Mouse (Mus musculus) gonadal fat pad, adult 2 months (tissue): Measurements from ENCODE around the gene Ccdc174. TPM values are rescaled to one million over a fixed set of nuclear protein-coding genes. Genes with fewer than 3 reads are reported as not detected.

Experiments
- DNase-seq: peaks from one replicate; pipeline ENCODE4 v3.0.0-alpha.2; 2012; ENCODE audit warnings: low read depth
- polyA plus RNA-seq: library from polyadenylated mRNA; depleted of rRNA; stranded (reverse); fragments of >200 nt; gene quantifications from 2 replicates; pipeline ENCODE4 v1.2.3, GENCODE M21; 2012; rRNA removed

Ccdc174 gene
- polyA plus RNA-seq, 1 experiment: 4.7 TPM

- DNase-seq: no peak
Observed at GRCm38 (mm10) chr6:91917716-91918115, 39.9 kb downstream of the Ccdc174 start.

GRCm38 (mm10) chr6:91931231-91931630 is 53.4 kb downstream of the Ccdc174 start:
- DNase-seq: no peak

GRCm38 (mm10) chr6:91938491-91938890 is 60.6 kb downstream of the Ccdc174 start:
- no peak for DNase-seq

- no peak for DNase-seq
Observed at GRCm38 (mm10) chr6:91948426-91948825, 70.6 kb downstream of the Ccdc174 start.

Other genes starting within 250 kb of the Ccdc174 start
- 51.6 and 58.7 TPM in 2 replicates for gene Slc6a6, start 194.0 kb upstream of the Ccdc174 start, polyA plus RNA-seq
- gene Grip2, start 50.8 kb upstream of the Ccdc174 start, polyA plus RNA-seq: 2.8 and 3.3 TPM in 2 replicates
- 0.43 and 0.55 TPM in 2 replicates for gene 4930590J08Rik, start 24.8 kb downstream of the Ccdc174 start, polyA plus RNA-seq
- gene Fgd5, start 100.8 kb downstream of the Ccdc174 start, polyA plus RNA-seq: 8.3 and 9.3 TPM in 2 replicates
- gene Nr2c2, start 213.3 kb downstream of the Ccdc174 start, polyA plus RNA-seq: 17.2 and 18.8 TPM in 2 replicates